Comparison of ENCODE assay signal across 28 mouse cellular contexts in the genomic region with DNA sequence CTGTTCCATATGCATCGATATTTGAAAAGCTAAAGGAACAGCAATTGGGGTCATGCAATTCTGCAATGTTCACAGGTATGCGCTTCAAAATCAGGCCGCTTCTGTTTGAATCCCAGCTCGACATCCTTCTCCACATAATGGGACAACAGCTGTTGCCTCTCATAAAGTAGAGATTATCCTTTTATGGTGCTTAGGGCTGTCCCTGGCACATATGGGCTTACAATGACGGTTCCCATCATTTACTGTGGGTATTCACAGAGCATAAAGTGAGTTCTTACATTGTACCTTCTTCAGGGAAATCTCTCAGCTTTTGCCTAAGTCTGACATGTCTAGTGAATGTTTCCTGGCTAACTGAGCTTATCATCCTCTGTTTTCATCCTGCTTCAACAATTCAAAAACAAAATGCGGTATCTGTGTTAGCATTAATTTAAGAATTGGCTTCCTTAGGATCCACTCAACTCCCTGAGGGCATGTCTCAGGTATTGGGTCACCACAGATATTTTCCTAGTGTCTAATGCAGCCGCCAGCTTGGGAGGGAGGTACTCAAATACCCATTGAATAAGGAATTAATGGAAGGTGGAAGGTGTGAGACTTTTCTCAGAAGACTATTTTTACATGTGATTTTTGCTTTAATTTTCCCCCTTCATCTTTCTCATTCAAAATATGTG.
DNase-seq lines count a peak whose midpoint lies in the region; ATAC-seq lines count a peak whose summit lies in the region.
"Had no signal": no experiment of that assay in that cellular context is flagged by ENCODE, and none has a peak within 500 bp of the region (broad histone marks: within the 10 kb centered on the region; RNA-seq: fewer than 3 reads in every experiment).

No protein-coding gene starts in this region.

- H3K36me3 ChIP-seq in hindbrain, embryonic 13.5 days, result no peaks in the 10 kb centered on the region
- H3K36me3 ChIP-seq in hindbrain, embryonic 10.5 days, result no peaks in the 10 kb centered on the region
- no peaks in the 10 kb centered on the region for H3K36me3 ChIP-seq in neural tube, embryonic 13.5 days
- H3K36me3 ChIP-seq in neural tube, embryonic 15.5 days, result no peaks in the 10 kb centered on the region
- H3K36me3 ChIP-seq in forebrain, embryonic 13.5 days (ENCODE audit: poor library complexity, severe bottlenecking), result no peaks in the 10 kb centered on the region
- H3K36me3 ChIP-seq in midbrain, embryonic 16.5 days (ENCODE audit: control insufficient read depth, insufficient read depth, low read length), result no peaks in the 10 kb centered on the region
- H3K36me3 ChIP-seq: limb, embryonic 12.5 days; liver, embryonic 15.5 days; stomach, embryonic 15.5 days had no signal

- DNase-seq in hindbrain, embryonic 10.5 days (ENCODE audit: low spot score), result no peak
- no peak for DNase-seq in cerebellum, postnatal 14 days
- DNase-seq in cerebellum, adult 11-12 months, result no peak
- DNase-seq: adrenal gland, postnatal 36 days; cerebellum, adult 8-10 months; cerebellum, postnatal 36 days; gastrocnemius, adult 2 months; gastrocnemius, postnatal 36 days; heart, adult 18-20 months; heart, postnatal 4 days; kidney, adult 9 months; kidney, postnatal 10 days; layer of hippocampus, adult 9-11 months; lung, embryonic 14.5 days; lung, postnatal 14 days; right cerebral cortex, postnatal 14 days had no signal

- H3K9me3 ChIP-seq in hindbrain, embryonic 13.5 days, result no peaks in the 10 kb centered on the region
- H3K9me3 ChIP-seq in hindbrain, embryonic 10.5 days, result no peaks in the 10 kb centered on the region
- H3K9me3 ChIP-seq in neural tube, embryonic 13.5 days, result no peaks in the 10 kb centered on the region
- no peaks in the 10 kb centered on the region for H3K9me3 ChIP-seq in neural tube, embryonic 15.5 days (replicated peaks)
- no peaks in the 10 kb centered on the region for H3K9me3 ChIP-seq in forebrain, embryonic 13.5 days (replicated peaks)
- no peaks in the 10 kb centered on the region for H3K9me3 ChIP-seq in midbrain, embryonic 16.5 days (replicated peaks; ENCODE audit: control insufficient read depth, low read length, poor library complexity, severe bottlenecking)
- H3K9me3 ChIP-seq: limb, embryonic 12.5 days; liver, embryonic 15.5 days; stomach, embryonic 15.5 days had no signal

- no peak for ATAC-seq in hindbrain, embryonic 13.5 days (ENCODE audit: low FRiP score)
- peak; percentile 65; the same call in 1 of the 2 replicates for ATAC-seq in neural tube, embryonic 13.5 days (ENCODE audit: low read depth)
- no peak for ATAC-seq in neural tube, embryonic 15.5 days (ENCODE audit: low FRiP score)
- peak; percentile 65 for ATAC-seq in forebrain, embryonic 13.5 days
- no peak for ATAC-seq in midbrain, embryonic 16.5 days
- ATAC-seq: CD4-positive, CD25-positive, alpha-beta regulatory T cell, adult 4 months; intestine, postnatal 0 days had no signal

- H3K9ac ChIP-seq in hindbrain, embryonic 13.5 days, result no peak overlapping the region
- no peak overlapping the region for H3K9ac ChIP-seq in neural tube, embryonic 13.5 days
- no peak overlapping the region for H3K9ac ChIP-seq in neural tube, embryonic 15.5 days (replicated peaks)
- H3K9ac ChIP-seq in forebrain, embryonic 13.5 days, result no peak overlapping the region
- H3K9ac ChIP-seq in midbrain, embryonic 16.5 days (ENCODE audit: low read depth, low read length), result no peak overlapping the region
- H3K9ac ChIP-seq: limb, embryonic 12.5 days; liver, embryonic 15.5 days; lung, embryonic 14.5 days; stomach, embryonic 15.5 days had no signal

- H3K4me3 ChIP-seq in hindbrain, embryonic 13.5 days, result no peak overlapping the region
- no peak overlapping the region for H3K4me3 ChIP-seq in hindbrain, embryonic 10.5 days
- no peak overlapping the region for H3K4me3 ChIP-seq in neural tube, embryonic 13.5 days
- H3K4me3 ChIP-seq in neural tube, embryonic 15.5 days (replicated peaks), result no peak overlapping the region
- no peak overlapping the region for H3K4me3 ChIP-seq in forebrain, embryonic 13.5 days
- H3K4me3 ChIP-seq in midbrain, embryonic 16.5 days (ENCODE audit: low read depth, low read length), result no peak overlapping the region
- H3K4me3 ChIP-seq: gastrocnemius, adult 2 months; limb, embryonic 12.5 days; liver, embryonic 15.5 days; myocyte; stomach, embryonic 15.5 days had no signal

- WGBS in hindbrain, embryonic 13.5 days, result 67% methylated on average over 7 of the region's 7 CpGs
- 84% methylated on average over 7 of the region's 7 CpGs for WGBS in hindbrain, embryonic 10.5 days
- WGBS in neural tube, embryonic 13.5 days, result 51% methylated on average over 7 of the region's 7 CpGs
- 31% methylated on average over 7 of the region's 7 CpGs for WGBS in neural tube, embryonic 15.5 days
- 42% methylated on average over 7 of the region's 7 CpGs for WGBS in forebrain, embryonic 13.5 days
- 37% methylated on average over 7 of the region's 7 CpGs for WGBS in midbrain, embryonic 16.5 days

- H3K27ac ChIP-seq in hindbrain, embryonic 13.5 days, result peak overlapping the region; percentile 20; the same call in 1 of the 2 replicates
- no peak overlapping the region for H3K27ac ChIP-seq in hindbrain, embryonic 10.5 days
- peak overlapping the region; percentile 35 for H3K27ac ChIP-seq in neural tube, embryonic 13.5 days (replicated peaks)
- no peak overlapping the region for H3K27ac ChIP-seq in neural tube, embryonic 15.5 days (replicated peaks)
- peak overlapping the region; percentile 68 for H3K27ac ChIP-seq in forebrain, embryonic 13.5 days
- 0 out of 2 replicates have a peak overlapping the region, but pooled peaks have one; percentile 5 for H3K27ac ChIP-seq in midbrain, embryonic 16.5 days (ENCODE audit: low read length)
- H3K27ac ChIP-seq: gastrocnemius, adult 2 months; limb, embryonic 12.5 days; liver, embryonic 15.5 days; stomach, embryonic 15.5 days had no signal

- H3K4me2 ChIP-seq in hindbrain, embryonic 13.5 days, result no peak overlapping the region
- H3K4me2 ChIP-seq in neural tube, embryonic 13.5 days, result no peak overlapping the region
- no peak overlapping the region for H3K4me2 ChIP-seq in neural tube, embryonic 15.5 days
- H3K4me2 ChIP-seq in forebrain, embryonic 13.5 days, result no peak overlapping the region
- H3K4me2 ChIP-seq in midbrain, embryonic 16.5 days (ENCODE audit: low read length), result no peak overlapping the region
- H3K4me2 ChIP-seq: heart, embryonic 11.5 days; limb, embryonic 12.5 days; liver, embryonic 15.5 days; lung, embryonic 14.5 days; stomach, embryonic 15.5 days had no signal

- no peaks in the 10 kb centered on the region for H3K27me3 ChIP-seq in hindbrain, embryonic 13.5 days
- no peaks in the 10 kb centered on the region for H3K27me3 ChIP-seq in hindbrain, embryonic 10.5 days (ENCODE audit: insufficient read depth, poor library complexity, severe bottlenecking)
- H3K27me3 ChIP-seq in neural tube, embryonic 13.5 days, result no peaks in the 10 kb centered on the region
- no peaks in the 10 kb centered on the region for H3K27me3 ChIP-seq in neural tube, embryonic 15.5 days (replicated peaks)
- no peaks in the 10 kb centered on the region for H3K27me3 ChIP-seq in forebrain, embryonic 13.5 days
- no peaks in the 10 kb centered on the region for H3K27me3 ChIP-seq in midbrain, embryonic 16.5 days (ENCODE audit: control insufficient read depth, insufficient read depth, low read depth, low read length)
- H3K27me3 ChIP-seq: limb, embryonic 12.5 days; liver, embryonic 15.5 days; stomach, embryonic 15.5 days had no signal

- H3K4me1 ChIP-seq in hindbrain, embryonic 13.5 days (replicated peaks), result peaks cover 15% of the 10 kb centered on the region
- no peaks in the 10 kb centered on the region for H3K4me1 ChIP-seq in hindbrain, embryonic 10.5 days (replicated peaks)
- peaks cover 19% of the 10 kb centered on the region for H3K4me1 ChIP-seq in neural tube, embryonic 13.5 days (replicated peaks)
- peaks cover 11% of the 10 kb centered on the region; the same call in 1 of the 2 replicates for H3K4me1 ChIP-seq in neural tube, embryonic 15.5 days
- peaks cover 23% of the 10 kb centered on the region for H3K4me1 ChIP-seq in forebrain, embryonic 13.5 days
- peaks cover 6% of the 10 kb centered on the region; the same call in 1 of the 2 replicates for H3K4me1 ChIP-seq in midbrain, embryonic 16.5 days (ENCODE audit: control insufficient read depth, insufficient read depth, low read length)
- H3K4me1 ChIP-seq: limb, embryonic 12.5 days; liver, embryonic 15.5 days; stomach, embryonic 15.5 days had no signal

Comparison
In these comparisons a context has a peak if more than half of its experiments do, and no peak if none do; other contexts are left out.
1. ATAC-seq: peak in neural tube, embryonic 13.5 days (single experiment) and forebrain, embryonic 13.5 days (single experiment); none in hindbrain, embryonic 13.5 days (single experiment), neural tube, embryonic 15.5 days (single experiment) and midbrain, embryonic 16.5 days (single experiment).
2. H3K27ac ChIP-seq: peak in hindbrain, embryonic 13.5 days (single experiment), neural tube, embryonic 13.5 days (single experiment), forebrain, embryonic 13.5 days (single experiment) and midbrain, embryonic 16.5 days (single experiment); none in hindbrain, embryonic 10.5 days (single experiment) and neural tube, embryonic 15.5 days (single experiment).